Mouse (Mus musculus) ES-E14 (cell line): ENCODE measurements around the gene Larp4b.

Experiments
- CHD2 ChIP-seq: IDR thresholded peaks from 2 replicates; pipeline ENCODE4 v1.6.1; 2014; ENCODE audit warnings: mild to moderate bottlenecking, low read depth, low read length, inconsistent platforms
- HCFC1 ChIP-seq: IDR thresholded peaks from 2 replicates; pipeline ENCODE4 v1.6.1; 2012; ENCODE audit warnings: low read length, inconsistent platforms, borderline replicate concordance; ENCODE audit not compliant: insufficient read depth
- MAFK ChIP-seq: IDR thresholded peaks from 2 replicates; pipeline ENCODE4 v1.6.1; 2014; ENCODE audit warnings: mild to moderate bottlenecking, low read depth, low read length, inconsistent platforms; ENCODE audit not compliant: insufficient read depth
- ZC3H11A ChIP-seq: IDR thresholded peaks from 2 replicates; pipeline ENCODE4 v1.6.1; 2012; ENCODE audit warnings: low read depth, mild to moderate bottlenecking, inconsistent platforms, low read length, borderline replicate concordance
- ZNF384 ChIP-seq: IDR thresholded peaks from 2 replicates; pipeline ENCODE4 v1.6.1; 2012; ENCODE audit warnings: low read depth, low read length, inconsistent platforms

DNA sequence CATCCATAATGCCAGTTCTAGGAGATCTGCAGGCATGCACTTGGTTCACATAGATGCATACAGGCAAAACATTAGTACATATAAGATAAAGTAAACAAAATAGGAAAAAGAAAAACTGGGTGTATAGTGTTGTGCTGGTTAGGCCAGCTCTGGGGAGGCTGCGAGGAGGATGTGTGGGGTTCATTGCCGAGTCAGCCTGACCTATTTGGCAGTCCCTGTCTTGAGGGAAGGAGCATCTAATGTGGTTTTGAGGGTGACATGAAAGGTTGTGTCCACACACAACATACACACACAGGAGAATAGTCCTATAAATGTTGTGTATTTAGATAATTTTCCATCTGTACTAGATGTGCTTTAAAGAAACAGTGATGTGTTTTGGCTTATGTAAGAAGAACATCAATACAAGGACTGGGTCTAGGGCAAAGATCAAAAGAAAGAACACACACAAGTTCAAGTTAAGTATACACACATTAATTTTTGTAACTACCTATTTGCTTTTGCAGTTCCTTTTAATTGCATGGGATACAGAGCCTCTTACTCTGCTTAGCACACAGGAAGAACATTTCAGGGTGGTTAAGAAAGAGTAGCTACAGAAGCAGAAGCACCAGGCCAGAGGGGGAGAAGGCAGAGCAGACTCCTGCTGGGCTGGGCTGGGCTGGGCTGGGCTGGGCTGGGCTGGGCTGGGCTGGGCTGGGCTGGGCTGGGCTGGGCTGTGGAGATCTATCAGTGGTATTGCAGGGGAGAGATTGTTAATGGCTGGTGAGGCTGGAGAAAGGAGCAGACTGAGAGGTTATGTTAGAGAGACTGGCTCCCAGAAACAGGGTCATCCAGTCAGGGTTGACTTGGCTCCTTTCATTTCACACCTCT lies 13.5 kb downstream of the Larp4b start:
- TF ChIP-seq MAFK, result no peak
- no peak for TF ChIP-seq ZC3H11A
- TF ChIP-seq HCFC1, result no peak
- TF ChIP-seq CHD2, result no peak
- no peak for TF ChIP-seq ZNF384
